Mouse (Mus musculus) adrenal gland, postnatal 36 days (tissue): ENCODE measurements at regions not wholly inside any gene's neighbourhood (a gene's known extent, or its start where the extent isn't known, plus 50 kb on each side); places are given as distances from the start of the nearest gene placed in this dataset.

Experiments used
- DNase-seq, 2 experiments: peaks; one replicate each; pipeline ENCODE4 v3.0.0; 2021; ENCODE audit warnings: mixed read lengths in 1 of 2

DNA sequence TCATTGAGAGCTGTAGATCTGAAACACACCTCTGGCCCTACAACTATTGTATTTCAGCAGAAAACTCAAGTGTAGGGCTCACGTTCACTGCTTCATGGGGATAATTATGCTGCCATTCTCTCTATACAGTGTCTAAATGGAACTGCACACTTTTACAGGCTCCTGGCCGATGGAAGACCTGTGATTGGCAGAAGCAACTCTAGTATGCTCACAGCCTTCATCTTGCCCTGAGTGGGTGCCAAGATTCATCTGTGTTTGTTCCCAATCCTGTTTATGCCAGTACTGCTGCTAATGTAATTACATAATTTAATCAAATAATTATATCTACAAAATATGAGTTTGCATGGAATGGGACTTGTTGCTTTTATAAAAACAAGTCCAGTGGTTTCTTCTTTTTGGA is 190.3 kb upstream of the Ppargc1a start:
- no peak for DNase-seq

DNA sequence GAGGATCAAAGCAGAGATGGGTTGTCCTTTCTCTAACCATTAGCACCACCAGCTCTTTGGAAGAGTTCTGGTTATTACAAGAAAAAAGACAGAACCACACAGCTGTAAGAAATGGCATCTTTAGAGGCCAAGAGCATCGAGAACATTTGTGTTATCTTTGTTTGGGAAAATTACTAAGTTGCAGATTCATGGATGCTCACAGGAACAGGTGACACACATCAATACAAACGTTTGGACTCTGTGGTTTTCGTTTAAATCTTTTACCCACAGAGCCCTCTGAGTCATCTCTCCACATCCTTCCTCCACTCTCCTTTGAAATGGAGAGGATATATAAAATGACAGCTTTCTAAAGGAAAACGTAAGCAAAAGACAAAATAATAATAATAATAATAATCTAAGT is 184.5 kb upstream of the Ppargc1a start:
- no peak for DNase-seq

DNA sequence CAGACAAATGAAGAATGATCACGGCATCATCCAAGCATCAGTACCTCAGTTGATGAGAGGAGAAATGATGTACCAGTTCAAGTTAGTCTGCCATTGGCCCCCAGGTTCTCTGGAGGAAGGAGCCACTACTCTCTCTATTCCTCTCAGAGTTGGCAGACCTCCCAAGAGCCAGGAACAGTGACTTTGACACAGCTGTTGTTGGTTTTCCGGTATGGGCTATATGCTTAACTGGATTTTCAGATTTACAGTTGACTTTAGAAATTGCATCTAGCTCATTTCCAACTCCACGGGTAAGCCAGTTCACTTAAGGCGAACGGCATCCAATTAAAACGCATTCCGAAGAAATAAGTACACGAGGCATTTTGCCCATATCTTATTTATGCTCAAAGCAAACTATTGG is 182.9 kb upstream of the Ppargc1a start:
- no peak for DNase-seq

DNA sequence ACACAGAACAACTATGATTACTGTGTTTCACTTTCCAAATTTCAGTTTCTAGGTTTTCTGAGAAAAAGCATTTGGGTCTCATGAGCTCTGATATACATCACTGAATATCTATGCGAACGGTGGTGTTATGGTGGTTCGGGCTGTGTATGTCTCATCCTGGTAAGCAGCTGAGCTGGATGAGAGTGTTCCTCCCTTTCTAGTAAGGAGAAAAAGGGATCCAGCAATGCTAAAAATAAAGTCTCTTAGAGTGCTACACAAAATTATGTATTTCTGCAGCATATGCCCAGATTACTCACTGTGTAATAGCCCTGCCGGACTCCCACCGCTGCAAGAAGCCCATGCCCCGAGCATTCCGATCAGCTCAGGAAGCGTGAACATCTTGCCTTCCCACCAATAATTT is 173.4 kb upstream of the Ppargc1a start:
- DNase-seq = no peak

DNA sequence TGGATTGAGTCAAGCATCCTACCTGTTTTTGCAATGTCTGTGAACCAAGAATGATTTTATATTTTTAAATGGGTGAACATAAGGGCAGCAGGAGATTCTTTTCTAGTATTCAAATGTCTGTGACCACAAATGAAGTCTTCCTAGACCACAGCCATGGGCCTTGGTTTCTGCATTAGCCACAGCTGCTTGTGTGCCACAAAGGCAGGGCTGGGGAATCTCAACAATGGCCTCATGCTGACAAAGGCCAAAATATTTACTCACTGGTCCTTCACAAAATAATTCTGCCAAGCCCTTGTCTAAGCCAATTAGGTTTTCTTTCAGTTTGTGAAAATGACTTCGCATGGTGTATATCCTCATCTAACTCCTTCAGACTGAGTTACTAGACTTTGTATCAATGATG is 162.7 kb upstream of the Ppargc1a start:
- no peak for DNase-seq

DNA sequence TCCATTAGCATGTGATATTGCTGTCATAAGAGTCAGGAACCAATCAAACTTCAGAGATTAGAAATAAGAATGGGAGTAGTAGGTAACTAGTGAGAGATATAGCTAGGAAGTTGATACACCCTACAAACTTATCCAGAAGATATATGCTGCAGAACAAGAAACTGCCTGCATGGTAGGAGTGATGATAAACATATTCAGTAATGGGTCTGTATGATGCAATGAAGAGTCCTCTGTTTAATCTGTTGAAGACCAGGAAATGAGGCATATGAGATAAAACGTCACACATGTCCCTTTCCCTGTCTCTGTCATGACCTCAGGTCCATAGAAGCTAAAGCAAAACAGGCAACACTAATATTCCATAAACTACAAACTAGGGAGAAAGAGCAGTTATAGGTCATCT is 162.2 kb upstream of the Ppargc1a start:
- DNase-seq = no peak

DNA sequence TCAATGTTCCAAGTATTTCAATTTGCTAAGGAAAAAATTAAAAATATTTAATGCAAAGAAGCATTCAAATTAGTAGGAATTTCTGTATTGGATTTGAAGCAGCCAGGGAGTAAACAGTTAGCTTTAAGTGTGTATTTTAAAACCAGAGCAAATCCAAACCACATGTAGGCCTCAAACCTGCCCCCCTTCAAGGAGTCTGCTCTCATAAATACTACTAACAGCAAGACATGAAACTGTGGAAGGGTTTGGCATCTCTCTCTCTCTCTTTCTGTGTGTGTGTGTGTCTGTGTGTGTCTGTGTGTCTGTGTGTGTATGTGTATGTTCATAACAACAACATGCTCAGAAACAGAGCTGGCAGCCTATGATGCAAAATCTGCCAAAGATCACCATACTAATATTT is 159.2 kb upstream of the Ppargc1a start:
- DNase-seq = no peak

DNA sequence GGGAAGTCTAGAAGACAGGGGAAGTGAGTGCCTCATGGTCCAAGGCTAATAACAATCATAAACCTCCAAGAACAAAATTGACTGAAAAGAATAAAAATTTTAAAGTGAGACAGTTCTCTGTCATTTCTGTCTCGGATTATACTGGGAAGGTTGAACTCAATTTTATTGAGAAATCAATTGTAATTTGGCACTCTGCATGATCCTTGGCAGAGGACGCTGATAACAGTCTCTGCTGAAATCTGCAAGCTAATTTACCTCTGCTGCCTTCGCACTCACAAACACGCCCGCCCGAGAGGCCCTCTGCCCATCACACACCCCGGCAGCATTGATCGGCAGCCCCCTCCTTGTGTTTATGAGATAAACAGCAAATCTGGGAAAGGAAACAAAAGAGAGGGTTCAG is 151.4 kb upstream of the Ppargc1a start:
- DNase-seq = no peak

DNA sequence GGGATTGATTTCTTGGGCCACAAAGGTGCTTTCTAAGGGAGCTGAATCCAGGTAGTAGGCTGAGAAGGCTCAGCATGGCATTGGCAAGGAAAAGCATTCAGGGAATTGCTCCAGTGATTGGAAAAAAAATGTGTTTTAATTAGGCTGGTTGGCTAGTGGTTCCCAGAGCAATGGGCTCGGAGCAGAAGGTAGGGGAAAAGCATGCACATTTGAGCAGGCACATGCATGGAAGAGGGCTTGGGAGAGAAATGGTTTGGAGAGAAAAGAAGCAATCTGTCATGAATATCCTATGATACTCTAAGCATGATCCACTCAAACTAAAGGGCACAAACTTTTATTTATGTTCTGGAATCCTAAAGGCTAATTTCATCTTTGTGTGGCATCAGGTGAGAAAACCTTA is 150.9 kb upstream of the Ppargc1a start:
- no peak for DNase-seq

DNA sequence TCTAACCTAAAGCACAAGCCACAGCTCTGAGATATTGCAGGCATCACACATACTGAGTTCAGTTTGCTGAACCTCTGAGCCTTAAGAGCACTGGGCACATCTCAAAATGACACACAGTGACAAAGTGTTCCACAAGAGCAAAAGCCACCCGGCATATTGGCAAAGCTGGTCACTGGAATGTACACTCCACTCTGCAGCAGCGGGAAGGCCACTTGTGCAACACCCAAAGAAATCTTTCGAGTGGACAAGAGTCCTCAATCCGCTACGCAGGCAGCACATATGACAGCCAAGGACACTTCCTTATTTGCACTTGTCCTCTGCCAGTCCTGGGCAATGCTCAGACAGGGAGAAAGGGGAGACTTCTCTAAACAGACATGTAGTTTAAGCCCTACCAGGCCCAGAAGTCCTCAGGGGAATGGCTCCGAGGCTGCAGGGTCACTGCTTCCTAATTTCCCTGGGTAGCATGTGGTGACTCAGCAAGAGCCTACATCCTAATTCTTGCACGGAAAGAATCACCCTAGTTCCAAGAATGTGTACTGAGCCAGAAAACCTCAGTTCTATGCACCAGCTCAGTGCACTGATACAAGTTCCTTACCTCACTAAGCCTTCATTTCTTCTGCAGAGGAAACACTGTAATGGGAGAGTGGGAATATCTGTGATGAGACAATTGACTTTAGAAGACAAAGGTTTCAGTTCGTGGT is 144.5 kb upstream of the Ppargc1a start:
- peak; percentile 1 to 3 for DNase-seq

DNA sequence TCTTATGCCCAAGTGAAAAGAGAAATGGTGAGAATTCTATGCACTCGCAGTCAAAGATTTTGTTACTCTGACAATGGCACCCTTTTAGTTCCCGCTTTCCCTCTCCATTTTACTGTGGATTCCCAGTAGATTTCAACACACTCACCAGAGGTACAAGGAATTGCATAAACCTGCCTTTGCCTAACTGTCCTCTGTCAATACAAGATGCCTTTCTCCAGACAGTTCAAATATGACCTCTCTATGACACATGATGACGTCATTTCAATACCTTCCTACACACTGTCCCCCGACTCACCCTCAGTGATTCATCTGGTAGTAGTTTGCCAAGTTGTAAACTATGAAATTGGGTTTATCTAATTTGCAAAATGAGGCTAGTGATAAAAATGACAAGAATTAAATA is 143.1 kb upstream of the Ppargc1a start:
- no peak for DNase-seq

DNA sequence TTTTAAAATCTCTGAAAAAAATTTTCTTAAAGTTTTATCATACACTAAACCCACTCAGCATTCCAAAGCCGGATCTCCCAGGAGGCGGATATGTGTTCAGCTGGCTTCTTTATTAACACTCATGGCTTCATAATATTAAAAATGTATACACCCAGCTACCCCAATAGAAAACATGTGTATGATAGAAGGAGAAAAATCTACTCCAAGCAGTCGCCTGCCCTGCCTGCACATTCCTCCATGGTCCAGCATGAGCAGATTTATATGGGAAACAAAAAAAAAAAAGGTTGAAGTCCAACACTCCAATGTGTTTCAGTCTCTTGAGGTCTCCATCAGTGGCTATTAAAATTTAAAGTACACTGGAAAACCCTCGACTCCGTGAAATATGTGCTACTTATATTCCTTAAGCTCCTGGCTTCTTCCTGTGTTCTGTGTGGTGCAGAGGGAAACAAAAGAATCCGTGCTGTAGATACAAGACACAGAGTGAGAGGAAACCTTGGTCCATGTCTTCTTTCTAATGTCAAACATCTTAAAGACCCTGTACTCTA is 142.0 kb upstream of the Ppargc1a start:
- DNase-seq = no peak

DNA sequence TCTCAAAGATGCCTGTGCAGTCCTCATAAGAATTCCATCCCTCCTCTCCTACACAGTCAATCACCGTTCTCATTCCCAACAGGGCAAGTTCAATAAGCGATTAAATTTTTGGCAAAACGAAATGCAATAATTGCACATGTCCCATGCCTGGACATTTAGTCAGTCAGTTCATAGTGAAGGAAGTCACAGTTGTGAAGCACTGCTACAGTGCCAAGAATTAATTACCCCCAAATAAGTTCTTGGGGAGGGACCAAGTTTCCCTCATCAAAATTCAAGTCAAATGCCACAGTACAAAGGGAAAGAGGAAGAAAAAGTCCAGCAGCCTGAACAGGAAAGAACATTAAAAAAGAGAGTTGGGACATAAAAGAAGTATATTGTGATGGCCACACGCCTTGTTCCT is 112.4 kb upstream of the Ppargc1a start:
- DNase-seq = no peak

DNA sequence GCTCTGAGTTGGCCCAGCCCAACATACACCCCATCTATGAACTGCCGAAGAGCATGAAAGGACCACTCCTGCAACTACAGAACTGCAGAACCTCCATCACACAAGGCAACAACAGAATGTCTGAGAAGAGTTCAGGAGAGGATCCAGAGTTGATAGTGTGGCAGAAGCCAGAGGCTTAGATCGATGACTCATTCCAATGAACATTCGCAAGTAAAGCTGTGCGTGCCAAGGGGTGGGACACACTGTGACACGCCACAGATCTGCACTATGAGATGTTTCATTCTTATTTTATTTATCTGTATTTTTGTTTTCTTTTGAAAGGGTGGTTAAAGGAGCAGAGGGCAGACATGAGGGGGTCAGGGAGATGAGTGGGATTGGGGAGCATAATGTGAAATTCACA is 103.7 kb upstream of the Ppargc1a start:
- DNase-seq = no peak

DNA sequence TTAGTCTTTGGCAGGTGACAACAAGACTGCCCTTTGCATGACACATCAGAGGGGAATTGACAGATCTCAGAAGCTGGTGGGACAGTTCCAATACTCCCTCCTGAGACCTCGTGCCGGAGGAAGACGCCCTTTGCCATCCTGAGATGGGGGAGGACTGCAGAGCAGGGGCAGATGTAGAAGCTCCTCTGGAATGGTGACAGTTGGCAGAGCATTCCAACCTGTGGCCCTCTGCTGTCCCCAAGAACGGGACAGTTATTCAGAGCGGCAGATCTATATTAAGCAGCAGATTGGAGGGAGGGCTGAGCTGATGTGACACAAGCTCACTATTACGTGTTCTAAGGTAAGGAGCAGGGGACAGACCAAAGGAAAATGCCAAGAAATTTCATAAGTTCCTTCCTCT is 97.7 kb upstream of the Ppargc1a start:
- no peak for DNase-seq

DNA sequence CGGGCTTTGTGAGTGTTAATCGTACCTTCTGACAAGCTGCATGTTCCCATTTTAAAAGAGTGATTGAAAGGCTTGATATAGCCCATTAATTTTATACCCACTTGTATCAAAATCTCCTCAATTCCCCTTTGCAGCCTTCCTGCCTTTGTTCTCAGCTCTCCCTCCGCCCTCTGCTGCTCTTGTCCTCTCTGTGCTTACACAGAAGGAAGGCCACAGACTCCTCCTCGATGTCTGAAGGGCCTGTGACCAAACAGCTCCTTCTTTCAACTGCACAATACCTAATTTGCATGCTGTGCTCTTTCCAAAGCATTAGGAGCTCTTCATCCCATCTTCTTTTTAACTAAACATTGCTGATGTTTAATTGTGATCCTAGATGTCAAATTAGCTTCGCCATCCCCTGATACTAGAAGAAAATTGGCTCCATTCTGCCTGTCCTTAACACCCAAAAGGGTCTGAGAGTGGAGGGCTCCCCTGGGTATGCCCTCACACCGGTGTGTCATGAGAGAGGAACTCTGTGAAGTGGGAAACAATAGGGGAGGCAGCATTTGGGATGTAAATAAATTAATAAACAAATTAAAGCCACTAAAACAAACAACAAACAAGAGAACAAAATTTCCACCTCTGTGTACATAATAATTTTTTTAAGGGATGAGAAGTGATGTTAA is 90.8 kb upstream of the Ppargc1a start:
- DNase-seq = no peak

DNA sequence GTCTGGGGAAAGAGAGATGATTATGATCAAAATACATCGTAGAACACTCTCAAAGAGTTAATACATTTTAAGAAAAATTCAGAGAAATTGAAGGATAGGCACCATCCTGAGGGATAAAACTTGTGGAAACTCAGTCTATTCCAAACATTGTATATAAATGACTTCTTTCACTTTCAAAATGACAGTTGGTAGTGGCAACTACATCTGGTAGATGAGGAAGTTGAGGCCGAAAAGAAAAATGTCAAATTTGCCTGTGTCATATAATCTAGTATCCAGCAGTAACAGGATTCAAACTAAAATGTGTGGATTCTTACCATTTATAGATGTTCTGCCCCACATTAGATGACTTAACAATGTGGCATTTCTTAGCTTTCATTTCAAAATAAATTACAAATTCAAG is 86.0 kb upstream of the Ppargc1a start:
- no peak for DNase-seq

DNA sequence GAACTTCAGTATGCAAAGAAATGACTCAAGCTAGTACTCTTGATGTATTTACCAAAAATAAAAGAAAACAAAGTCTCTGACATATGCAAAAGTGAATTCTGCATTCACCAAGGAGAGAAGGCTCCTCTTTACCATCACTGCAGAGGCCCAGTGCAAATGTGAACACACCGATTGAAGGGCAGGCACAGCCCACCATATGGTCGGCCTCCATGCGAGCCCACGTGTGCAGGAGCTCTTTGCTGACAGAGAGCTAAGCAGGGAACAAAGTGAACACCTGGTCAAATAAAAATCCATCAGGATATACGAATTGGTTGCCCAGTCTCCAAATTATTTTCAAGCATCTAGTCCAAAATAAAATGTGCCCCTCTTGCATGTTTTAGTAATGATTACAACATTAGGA is 56.9 kb upstream of the Ppargc1a start:
- DNase-seq = no peak
